Mouse (Mus musculus) forebrain, postnatal 0 days (tissue): ENCODE results near the gene Gnpnat1. TPM values are rescaled to one million over a fixed set of nuclear protein-coding genes. Genes with fewer than 3 reads are reported as not detected.

ENCODE experiments used
- ATAC-seq: fragments of 200-750 bp; cut with Nextera tagmentation; 2 replicates; pipeline ENCODE4 v1.8.0; 2017; ENCODE audit warnings: mild to moderate bottlenecking, moderate library complexity
- DNase-seq: peaks from one replicate; pipeline ENCODE4 v3.0.0-alpha.2; 2015
- H3K27ac ChIP-seq: fragments of 300-500 bp; sonication (generic); 2 replicates; pipeline ENCODE4 v1.5.1; 2014; ENCODE audit warnings: low read depth, mild to moderate bottlenecking, antibody characterized with exemption, low read length, moderate library complexity, mixed read lengths
- H3K27me3 ChIP-seq: fragments of 300-500 bp; sonication (generic); 2 replicates; pipeline ENCODE4 v1.6.1; 2014; ENCODE audit warnings: mild to moderate bottlenecking, low read length, mixed read lengths; ENCODE audit not compliant: insufficient read depth
- H3K36me3 ChIP-seq: fragments of 300-500 bp; sonication (generic); 2 replicates; pipeline ENCODE4 v1.6.1; 2014; ENCODE audit warnings: mild to moderate bottlenecking, moderate library complexity; ENCODE audit not compliant: insufficient read depth
- H3K4me1 ChIP-seq: fragments of 300-500 bp; sonication (generic); 2 replicates; pipeline ENCODE4 v1.6.1; 2014; ENCODE audit warnings: antibody characterized with exemption; ENCODE audit not compliant: insufficient read depth
- H3K4me2 ChIP-seq: fragments of 300-500 bp; sonication (generic); 2 replicates; pipeline ENCODE4 v1.6.1; 2014; ENCODE audit warnings: low read depth, mild to moderate bottlenecking, moderate library complexity
- H3K4me3 ChIP-seq: fragments of 300-500 bp; sonication (generic); 2 replicates; pipeline ENCODE4 v1.5.1; 2014; ENCODE audit warnings: low read depth, low read length, mixed read lengths
- H3K9ac ChIP-seq: fragments of 300-500 bp; sonication (generic); 2 replicates; pipeline ENCODE4 v1.6.1; 2014; ENCODE audit warnings: mild to moderate bottlenecking
- H3K9me3 ChIP-seq: fragments of 300-500 bp; sonication (generic); 2 replicates; pipeline ENCODE4 v1.6.1; 2016; ENCODE audit warnings: low read length
- CTCF ChIP-seq: sonication (generic); IDR thresholded peaks from 2 replicates; pipeline ENCODE4 v1.5.1; 2016; ENCODE audit warnings: antibody characterized with exemption, control low read depth, low read depth
- WGBS: fragments of 180-500 bp; shearing (Covaris S2); extraction: QIAGEN DNeasy Blood & Tissue Kit; methylation state at CpG from one replicate; pipeline ENCODE4 v1.1.7; 2014; 5-methylcytosine and 5-hydroxymethylcytosine counted together
- polyA plus RNA-seq: library from polyadenylated mRNA; unstranded; fragments of >200 nt; fragmentation: Nextera tagmentation; extraction: Ambion mirVana; gene quantifications from 2 replicates; pipeline ENCODE4 v1.2.1, GENCODE M21; 2015
- total RNA-seq: library from RNA; depleted of rRNA; stranded (reverse); fragments of >200 nt; gene quantifications from 2 replicates; pipeline ENCODE4 v1.2.3, GENCODE M21; 2014

Gnpnat1 gene
- total and polyA plus RNA-seq, 2 experiments from 2014 or later, result 19.2 to 31.1 TPM

GRCm38 (mm10) chr14:45380756-45381155, 24.0 kb downstream of the Gnpnat1 start:
- Histone ChIP-seq H3K4me1 (no peaks in the 10 kb centered on the region), H3K27me3 (no peaks in the 10 kb centered on the region), H3K9me3 (no peaks in the 10 kb centered on the region), H3K9ac (no peak overlapping the region), H3K27ac (no peak overlapping the region), H3K36me3 (peaks cover 15% of the 10 kb centered on the region), H3K4me3 (no peak overlapping the region), H3K4me2 (no peak overlapping the region)
- 62% methylated on average over 6 of the region's 6 CpGs for WGBS
- peak; percentile 8 for DNase-seq
- ATAC-seq, result peak; percentile 69
- TF ChIP-seq CTCF, result no peak

- Histone ChIP-seq H3K4me1 (no peaks in the 10 kb centered on the region), H3K27ac (no peak overlapping the region), H3K27me3 (no peaks in the 10 kb centered on the region), H3K36me3 (peaks cover 15% of the 10 kb centered on the region), H3K9me3 (no peaks in the 10 kb centered on the region), H3K4me2 (no peak overlapping the region), H3K9ac (no peak overlapping the region), H3K4me3 (no peak overlapping the region)
- ATAC-seq, result no peak
- TF ChIP-seq CTCF, result no peak
- no peak for DNase-seq
- 89% methylated on average over 3 of the region's 3 CpGs for WGBS
Observed at GRCm38 (mm10) chr14:45378771-45379170, 25.9 kb downstream of the Gnpnat1 start.

GRCm38 (mm10) chr14:45365196-45365587, 39.5 kb downstream of the Gnpnat1 start:
- H3K9ac ChIP-seq, result no peak overlapping the region
- no peak overlapping the region for H3K4me2 ChIP-seq
- 71% methylated on average over 6 of the region's 6 CpGs for WGBS
- DNase-seq (no peak), ATAC-seq (no peak)
- H3K9me3 ChIP-seq, result 0 out of 2 replicates have a peak, but pooled peaks cover 5% of the 10 kb centered on the region
- H3K4me3 ChIP-seq, result no peak overlapping the region
- 0 out of 2 replicates have a peak, but pooled peaks cover 3% of the 10 kb centered on the region for H3K4me1 ChIP-seq
- H3K27ac ChIP-seq, result peak overlapping the region; percentile 47; the same call in 1 of the 2 replicates
- peaks cover 10% of the 10 kb centered on the region for H3K36me3 ChIP-seq
- no peaks in the 10 kb centered on the region for H3K27me3 ChIP-seq
- TF ChIP-seq CTCF, result no peak

GRCm38 (mm10) chr14:45364211-45365195, 40.2 kb downstream of the Gnpnat1 start:
- peak overlapping the region; percentile 47; the same call in 1 of the 2 replicates for H3K27ac ChIP-seq
- peaks cover 4% of the 10 kb centered on the region for H3K36me3 ChIP-seq
- no peak for TF ChIP-seq CTCF
- peak; percentile 83 for ATAC-seq
- peak; percentile 60 for DNase-seq
- H3K9ac ChIP-seq, result no peak overlapping the region
- H3K4me3 ChIP-seq, result no peak overlapping the region
- no peak overlapping the region for H3K4me2 ChIP-seq
- no peaks in the 10 kb centered on the region for H3K27me3 ChIP-seq
- H3K9me3 ChIP-seq, result 0 out of 2 replicates have a peak, but pooled peaks cover under 1% of the 10 kb centered on the region
- 43% methylated on average over 16 of the region's 16 CpGs for WGBS
- H3K4me1 ChIP-seq, result 0 out of 2 replicates have a peak, but pooled peaks cover 3% of the 10 kb centered on the region

GRCm38 (mm10) chr14:45350931-45351859, 53.5 kb downstream of the Gnpnat1 start, which contains the start of gene Styx:
Gene Styx, plus strand, starts transcription at chr14:45351093.
- H3K4me1 ChIP-seq, result peaks cover 5% of the 10 kb centered on the region; the same call in 1 of the 2 replicates
- ATAC-seq, result peak; percentile 98
- 2% methylated on average over 69 of the region's 93 CpGs for WGBS

GRCm38 (mm10) chr14:45329589-45330181, 75.0 kb downstream of the Gnpnat1 start, which contains the start of gene Psmc6:
Gene Psmc6, plus strand, starts transcription at chr14:45329788.
- under 1% methylated on average over 43 of the region's 44 CpGs for WGBS
- Histone ChIP-seq H3K9ac (peak within 1 kb of the TSS; percentile 92), H3K4me1 (no peaks in the 10 kb centered on the region), H3K4me2 (peak within 1 kb of the TSS; percentile 68), H3K36me3 (peaks cover 24% of the 10 kb centered on the region), H3K27ac (peak within 1 kb of the TSS; percentile 94), H3K27me3 (no peaks in the 10 kb centered on the region), H3K9me3 (no peaks in the 10 kb centered on the region), H3K4me3 (peak within 1 kb of the TSS; percentile 99)
- peak; percentile 97 for DNase-seq
- ATAC-seq, result peak; percentile 96
- peak; percentile 95 for TF ChIP-seq CTCF

More at GRCm38 (mm10) chr14:45350931-45351859, 53.5 kb downstream of the Gnpnat1 start, which contains the start of gene Styx:
- peak; percentile 94 for DNase-seq
- Histone ChIP-seq H3K9ac (peak within 1 kb of the TSS; percentile 62), H3K9me3 (no peaks in the 10 kb centered on the region), H3K4me2 (peak within 1 kb of the TSS; percentile 67), H3K27me3 (no peaks in the 10 kb centered on the region), H3K36me3 (peaks cover 20% of the 10 kb centered on the region), H3K27ac (peak within 1 kb of the TSS; percentile 64; the same call in 1 of the 2 replicates), H3K4me3 (peak within 1 kb of the TSS; percentile 61)
- TF ChIP-seq CTCF, result no peak
